Mouse (Mus musculus): ENCODE results near the gene Fbxo8. TPM values are rescaled to one million over a fixed set of nuclear protein-coding genes. Genes with fewer than 3 reads are reported as not detected.

Fbxo8 gene
- total RNA-seq (2023): 26.9 and 29.3 TPM in 2 replicates

DNA sequence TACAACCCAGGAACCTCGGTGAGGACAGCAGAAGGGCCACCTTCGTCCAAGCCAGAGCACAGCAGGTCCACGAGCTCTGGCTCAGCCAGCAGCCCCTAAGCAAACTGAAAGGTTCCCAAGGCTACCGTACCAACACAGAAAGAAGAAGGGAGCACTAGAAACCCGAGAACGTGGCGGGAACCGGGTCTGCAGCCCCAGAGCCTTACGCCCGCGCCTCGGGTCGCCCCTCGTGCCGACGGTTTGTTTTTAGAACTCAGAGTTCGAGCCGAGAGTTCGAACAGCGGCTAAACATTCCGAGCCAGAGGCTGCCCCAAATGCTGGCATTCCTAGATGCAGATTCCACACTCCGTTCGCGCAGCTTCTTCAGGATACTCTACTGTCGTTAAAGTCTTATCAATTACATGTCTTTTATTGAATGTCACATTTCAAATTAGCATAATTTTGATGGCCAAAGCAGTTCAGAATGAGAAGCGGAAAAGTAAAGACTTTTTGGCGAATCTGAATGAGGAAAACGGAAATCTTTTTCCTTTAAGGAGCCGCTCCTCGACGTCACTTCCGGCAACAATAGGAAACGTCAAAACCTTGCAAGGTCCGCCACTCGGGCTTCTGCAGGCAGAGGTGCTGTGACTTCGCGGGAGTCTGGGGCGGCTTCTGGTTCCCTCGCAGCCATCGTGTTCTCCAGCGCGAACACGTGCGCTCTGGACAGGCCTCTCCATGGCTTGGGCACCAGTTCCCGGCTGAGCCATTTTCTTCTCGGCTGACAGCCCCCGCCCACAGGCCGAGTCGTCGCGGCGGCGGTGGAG, at the start of gene Fbxo8, which contains the start of gene Cep44:
Fbxo8 (plus strand) TSS at position 533 of the 803 bp plus-strand sequence.
Cep44 (minus strand) TSS at position 490 of the 803 bp plus-strand sequence.

Other genes starting within 250 kb of the Fbxo8 start
- 17.6 and 20.3 TPM in 2 replicates for gene Cep44, start within 50 bp of the Fbxo8 start, total RNA-seq (2023)